Mouse (Mus musculus) A20 (cell line): ENCODE results near the gene Tubb2b.

ENCODE experiments used
- DNase-seq: peaks from one replicate; pipeline ENCODE4 v3.0.0-alpha.2; 2011; ENCODE audit warnings: low read depth, low spot score

Gene Tubb2b

DNA sequence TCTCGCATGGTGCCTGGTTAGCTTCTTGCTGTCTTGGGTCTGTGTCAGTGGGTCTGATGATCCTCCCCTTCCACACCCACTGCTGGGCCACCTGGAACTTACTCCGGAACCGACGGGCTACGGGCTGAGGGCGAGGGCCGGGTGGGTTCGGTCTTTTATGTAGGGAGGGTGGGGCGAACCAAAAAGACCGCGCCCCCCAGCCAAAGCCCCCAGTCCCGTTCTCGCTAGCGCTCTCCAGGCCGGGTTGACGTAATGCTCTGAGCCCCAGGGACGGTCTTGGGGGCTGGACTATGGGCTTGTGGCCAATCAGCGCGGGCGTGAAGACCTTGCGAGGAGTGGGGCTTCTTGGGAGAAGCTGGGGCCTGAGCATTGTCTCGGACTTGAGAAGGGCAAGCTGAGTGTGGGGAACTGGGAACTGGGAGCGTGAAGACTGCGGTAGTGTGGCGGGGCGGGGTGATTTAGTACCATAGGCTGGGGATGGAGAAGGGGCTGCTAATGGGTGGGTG, at the start of gene Tubb2b:
Gene Tubb2b (minus strand): TSS at position 241 of the 506 bp plus-strand sequence.
- peak; percentile 94 for DNase-seq

DNA sequence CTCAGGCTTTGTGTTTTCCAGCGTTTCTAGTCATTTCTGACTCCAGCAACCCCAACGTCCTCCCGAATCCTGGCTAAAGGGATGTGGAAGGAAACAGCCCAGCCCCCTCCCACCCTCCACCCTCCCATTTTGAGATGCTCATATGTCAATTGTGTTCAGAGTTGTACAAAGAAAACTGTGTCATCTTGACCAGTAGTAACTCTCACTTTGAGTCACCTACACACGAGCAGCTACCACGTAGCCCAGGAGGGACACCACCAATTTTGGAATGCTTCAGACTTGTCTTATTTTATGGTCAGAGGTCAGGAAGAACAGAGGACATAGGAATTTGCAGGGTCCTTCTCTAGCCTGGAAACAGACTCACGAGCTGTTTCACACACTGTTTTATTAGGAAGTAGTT, 43.8 kb upstream of the Tubb2b start:
- no peak for DNase-seq

DNA sequence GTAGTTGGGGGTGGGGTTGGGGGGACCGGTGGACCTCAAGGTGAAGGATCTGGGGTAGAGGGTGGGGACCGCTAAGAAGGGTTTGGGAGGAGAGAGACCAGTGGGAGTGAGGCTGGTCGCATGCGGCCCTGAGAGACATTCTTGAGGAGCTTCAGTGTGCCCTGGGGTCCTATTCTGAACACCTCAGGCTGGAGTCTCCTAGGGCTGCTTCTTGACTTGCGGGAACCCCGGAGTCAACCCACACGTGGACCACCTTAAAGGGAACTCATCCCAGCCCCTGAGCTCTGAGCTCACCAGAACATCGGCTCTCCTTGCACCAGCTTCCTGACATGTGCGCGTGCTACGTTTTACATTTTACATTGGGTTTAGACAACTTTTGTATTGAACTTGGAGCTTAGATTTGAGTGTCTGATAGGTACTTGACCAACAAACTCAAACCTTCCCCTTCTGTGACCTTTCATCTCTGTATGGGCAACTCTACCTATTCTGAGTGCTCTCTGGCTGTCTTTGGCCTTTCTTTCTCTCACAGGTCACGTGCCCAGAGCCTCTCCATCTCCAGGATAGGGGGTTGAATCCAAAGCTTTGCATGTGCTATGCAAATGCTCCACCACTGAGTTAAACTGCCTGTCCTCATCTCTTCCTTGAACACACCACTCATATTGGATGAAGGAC, 33.2 kb upstream of the Tubb2b start:
- DNase-seq, result peak; percentile 72

DNA sequence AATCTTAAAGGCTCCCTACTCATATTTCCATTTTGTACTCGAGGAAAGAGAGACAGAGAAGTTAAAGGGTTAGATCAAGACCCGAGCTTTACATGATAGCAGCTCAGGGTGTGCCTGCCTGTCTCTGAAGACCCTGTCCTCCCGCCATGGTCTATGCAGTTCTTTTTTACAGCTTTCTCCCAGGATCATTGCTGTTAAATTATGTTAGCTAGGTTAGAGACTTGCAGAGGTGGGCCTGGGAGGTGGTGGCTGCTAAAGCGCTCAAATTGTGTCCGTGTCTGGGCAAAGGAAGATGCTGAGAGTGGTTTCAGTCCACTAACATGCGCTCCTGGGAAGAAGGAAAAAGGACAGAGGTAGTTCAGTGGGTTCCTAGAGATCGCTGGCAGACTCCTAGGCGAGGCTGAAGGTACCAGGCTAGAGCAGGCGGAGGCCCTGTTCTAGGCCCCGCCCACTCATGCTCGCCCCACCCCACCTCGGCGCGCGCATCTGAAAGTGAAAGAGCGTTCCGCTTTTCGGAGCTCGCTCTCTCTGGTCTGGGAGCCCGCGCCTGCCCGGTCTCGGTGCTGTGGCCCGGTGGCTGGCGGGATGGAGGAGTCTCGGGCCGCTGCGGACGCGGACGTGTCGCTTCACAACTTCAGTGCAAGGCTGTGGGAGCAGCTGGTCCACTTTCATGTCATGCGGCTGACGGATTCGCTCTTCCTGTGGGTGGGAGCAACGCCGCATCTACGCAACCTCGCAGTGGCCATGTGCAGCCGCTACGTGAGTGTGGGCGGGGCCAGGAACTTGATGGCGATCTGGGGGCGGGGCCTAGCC, 32.4 kb upstream of the Tubb2b start, which contains the start of gene Psmg4:
Gene Psmg4 (plus strand): TSS at position 474 of the 813 bp plus-strand sequence.
- DNase-seq, result peak; percentile 97

DNA sequence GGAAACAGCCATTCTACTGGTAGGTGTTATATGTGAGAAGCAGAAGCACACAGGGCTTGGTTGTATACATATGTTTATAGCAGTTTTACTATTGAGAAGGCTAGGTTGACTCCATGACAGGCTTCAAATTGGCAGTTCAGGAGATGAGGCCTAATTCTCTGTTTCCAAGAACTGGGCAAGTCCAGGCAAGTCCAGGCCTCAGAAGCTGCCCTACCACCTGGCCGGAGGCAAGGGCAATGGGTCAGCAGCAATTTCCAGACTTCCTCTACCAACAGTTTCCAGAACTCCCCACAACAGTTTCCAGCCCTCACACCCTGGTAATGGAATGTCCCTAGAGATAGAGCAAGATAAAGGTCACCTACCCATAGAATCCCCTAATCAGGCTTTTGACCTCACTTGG, 29.7 kb upstream of the Tubb2b start:
- DNase-seq, result no peak

DNA sequence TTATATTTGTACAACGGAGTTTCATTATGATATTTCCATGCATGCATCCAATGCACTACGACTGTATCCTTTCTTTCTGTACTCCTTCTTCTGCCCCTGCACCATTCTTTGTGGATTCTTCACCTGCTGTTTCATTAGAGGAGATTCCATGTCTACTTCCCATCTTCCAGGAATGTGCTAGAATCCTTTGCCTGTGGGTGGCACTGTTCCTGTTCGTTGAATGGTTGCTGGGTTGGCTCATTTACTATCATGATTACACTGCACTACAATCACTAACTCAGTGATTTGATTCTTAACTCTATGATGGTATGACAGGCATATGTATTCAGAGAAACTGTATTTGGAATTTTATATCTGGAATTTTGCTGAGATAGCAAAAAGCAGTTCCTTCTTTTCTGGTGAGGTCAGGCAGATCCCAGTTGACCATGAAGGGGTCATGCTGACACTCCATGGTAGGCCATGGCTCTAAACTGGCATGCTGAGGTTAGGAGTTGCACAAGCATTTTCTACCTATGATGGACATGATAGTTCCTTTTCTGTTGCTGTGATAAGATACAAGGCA, 27.4 kb upstream of the Tubb2b start:
- no peak for DNase-seq

DNA sequence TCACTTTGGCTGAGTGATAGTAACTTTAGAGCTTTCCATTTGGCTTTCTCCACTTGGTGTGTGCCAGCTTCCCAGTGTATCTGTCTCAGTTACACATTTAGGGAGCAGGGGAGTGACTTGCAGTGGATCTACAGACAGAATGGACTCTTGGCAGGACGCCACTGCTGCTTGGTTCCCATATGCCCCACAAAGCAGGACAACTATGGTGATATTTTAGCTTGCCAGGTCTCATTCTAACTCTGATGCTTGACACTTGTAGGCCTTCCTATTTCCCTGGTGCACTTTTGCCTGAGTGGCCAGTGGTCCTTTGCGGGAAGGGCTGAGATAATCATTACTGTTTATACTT, 26.5 kb upstream of the Tubb2b start:
- no peak for DNase-seq

DNA sequence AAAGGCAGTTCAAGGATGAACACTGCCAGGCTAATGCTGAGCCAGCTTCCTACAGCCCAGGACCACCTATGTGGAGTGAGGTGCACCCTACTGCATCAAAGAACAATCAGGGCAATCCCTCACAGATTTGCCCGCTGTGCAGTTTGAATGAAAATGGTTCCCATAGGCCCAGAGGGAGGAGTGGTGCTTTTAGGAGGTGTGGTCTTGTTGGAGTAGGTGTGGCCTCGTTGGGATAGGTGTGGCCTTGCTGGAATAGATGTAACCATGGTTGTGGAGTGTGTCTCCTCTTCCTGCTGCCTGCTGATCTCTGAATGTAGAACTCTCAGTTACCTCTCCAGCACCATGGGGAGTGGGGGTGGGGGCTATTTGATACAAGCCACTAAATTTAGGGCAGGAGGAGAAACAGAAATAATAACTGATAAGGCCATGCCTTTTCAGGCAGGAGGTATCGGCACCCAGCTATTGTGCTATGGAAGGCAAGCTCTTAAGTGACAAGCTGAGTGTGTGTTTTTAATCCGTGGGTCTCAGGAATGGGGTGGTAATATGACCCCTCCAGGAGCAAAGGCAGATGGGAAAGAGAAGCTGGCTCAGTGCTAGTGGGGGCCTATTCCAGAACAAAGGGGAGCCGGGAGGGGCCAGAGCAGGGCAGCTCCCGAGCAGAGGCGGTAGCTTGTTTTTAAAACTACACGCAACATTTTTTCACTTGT, 26.0 kb upstream of the Tubb2b start:
- peak; percentile 44 for DNase-seq

DNA sequence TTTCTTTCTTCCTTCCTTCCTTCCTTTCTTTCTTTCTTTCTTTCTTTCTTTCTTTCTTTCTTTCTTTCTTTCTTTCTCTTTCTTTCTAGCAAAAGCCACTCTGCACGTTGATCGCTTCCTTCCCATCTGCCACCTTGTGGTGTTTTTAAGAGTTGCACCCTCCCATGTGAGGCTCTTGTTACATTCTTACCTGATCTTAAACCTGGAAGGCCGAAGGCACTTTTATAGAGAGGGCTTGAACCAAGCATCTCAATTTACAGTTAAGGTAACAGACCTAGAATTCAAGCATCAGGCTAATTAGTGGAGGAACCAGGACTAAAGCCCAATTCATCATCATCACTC, 24.6 kb upstream of the Tubb2b start:
- peak; percentile 81 for DNase-seq

DNA sequence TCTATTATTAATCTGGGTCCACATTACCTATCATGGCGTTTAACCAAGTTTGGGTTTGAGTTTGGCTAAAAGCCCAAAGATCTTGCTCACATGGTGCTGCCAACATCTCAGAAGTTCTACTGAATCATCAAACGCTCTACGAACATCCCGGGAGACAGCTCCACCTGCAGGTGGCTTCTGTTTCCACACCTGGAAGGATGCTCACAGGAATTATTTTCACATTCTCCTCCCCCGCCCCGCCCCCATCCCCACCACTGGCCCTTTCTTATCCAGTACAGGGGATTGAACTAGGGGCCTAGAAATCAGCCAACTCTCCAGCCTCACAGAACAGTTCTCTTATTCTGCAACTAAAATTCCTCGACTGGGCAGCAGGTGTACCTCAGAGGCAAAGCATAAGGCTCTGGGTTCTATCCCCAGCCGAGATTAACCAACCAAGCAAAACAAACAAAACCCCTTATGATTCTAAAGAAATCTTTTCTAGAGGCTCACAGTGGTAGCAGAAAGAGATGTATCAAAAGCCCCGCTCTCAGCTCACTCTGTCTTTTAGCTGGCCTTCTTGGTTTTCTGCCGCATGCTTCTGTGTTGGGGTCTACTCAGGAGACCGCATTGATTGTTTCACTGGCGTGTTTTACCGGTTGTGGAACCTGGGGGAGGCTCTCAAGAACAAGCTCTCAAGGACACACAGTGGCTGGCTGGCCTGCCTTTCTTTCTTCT, 24.1 kb upstream of the Tubb2b start:
- peak; percentile 86 for DNase-seq

DNA sequence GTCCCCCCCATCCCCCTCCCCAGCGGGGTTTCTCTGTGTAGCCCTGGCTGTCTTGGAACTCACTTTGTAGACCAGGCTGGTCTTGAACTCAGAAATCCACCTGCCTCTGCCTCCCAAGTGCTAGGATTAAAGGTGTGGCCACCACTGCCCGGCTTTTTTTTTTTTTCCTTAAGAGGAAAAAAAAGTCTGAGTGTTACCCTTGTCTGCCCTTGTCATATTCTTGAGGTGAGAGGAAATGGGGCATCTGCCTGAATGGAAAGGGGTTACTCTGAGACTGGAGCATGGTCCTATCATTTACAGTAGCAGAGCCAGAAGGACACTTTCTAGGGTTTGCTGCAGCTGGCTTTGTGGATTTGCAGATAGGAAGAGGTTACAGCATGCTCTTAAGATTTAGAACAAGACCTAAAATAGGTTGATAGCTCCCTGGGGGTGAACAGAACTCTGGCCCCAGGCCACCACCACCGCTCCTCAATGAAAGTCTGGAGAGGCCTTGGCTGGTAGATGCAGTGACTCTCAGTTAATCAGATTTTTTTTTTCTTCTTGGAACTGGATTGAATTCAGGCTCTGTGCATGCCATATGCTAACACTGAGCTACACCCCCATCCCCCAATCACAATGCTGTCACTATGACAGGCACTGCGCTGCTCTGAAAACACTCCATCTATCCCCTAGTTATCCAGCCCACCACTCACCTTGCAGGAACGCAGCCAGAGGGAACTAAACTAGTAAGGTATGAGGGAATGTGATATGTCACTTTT, 23.2 kb upstream of the Tubb2b start:
- no peak for DNase-seq

DNA sequence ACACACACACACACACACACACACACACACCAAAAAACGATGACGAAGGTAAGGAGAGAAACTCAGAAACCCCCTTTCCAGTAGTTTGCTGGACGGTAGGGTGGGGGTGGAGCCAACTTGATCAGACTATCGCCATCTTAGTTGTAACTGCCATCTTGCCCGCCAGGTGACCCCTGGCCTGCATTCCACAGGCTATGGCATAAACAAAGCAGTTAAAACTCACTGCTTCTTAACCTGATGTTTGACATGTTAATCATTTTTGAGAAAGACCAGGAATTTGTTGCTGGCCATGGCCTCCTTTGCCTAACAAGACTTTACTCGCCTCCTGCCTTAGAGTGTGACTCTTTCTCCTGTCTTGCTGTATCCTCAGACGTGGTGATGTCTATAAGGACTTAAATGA, 22.4 kb upstream of the Tubb2b start:
- no peak for DNase-seq

DNA sequence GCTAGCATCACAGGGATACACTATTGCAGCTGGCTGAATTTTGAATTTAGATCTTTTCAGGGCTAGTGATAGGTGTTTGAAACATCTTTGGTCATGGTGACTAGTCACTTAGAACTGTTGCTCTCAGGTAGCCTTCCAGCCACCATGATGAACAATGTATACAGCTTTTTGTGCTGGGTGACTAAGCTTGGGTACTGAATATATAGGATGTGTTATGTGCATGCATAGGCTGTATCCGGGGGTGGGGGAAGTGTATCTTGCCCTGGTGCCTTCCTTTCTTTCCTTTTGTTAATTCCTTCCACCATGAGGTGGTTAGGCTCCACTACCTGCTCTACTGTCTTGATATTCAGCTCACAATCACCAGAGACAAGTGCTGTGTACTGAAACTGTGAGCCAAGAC, 21.2 kb upstream of the Tubb2b start:
- DNase-seq, result no peak

DNA sequence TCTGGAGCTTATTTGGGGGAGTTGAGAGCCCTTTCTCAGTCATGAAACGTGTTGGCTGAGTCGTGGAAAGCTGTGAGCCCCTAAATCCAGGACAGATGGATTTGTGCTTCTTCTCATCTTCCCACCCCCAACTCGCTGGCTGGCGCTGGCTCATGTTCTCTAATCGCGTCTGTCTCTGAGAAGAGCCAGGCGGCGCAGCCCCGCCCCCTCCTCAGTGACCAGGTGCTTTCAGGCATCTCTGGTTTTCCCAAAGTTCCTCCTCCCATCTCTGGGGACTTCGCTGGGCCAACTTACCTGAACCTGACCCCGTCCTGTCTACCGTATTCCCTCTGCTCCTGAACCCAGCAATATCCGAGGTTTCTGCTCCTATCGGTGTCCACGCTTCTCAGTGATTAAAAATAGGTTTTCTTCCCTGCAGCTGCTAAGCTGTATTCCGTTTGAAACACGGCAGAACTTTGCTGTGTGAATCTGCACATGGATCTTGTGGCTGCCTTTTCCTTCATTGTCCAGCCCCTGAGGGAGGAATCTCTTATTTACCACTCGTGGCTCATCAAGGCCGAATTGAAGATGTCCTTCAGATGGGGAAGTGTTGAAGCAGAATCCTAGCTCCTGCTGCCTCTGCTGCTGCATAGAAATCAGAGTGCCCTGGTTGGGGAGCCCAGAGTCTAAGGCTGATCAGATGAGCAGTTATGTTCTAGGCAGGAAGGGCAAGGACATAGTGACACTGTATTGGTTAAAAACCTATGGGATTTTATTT, 20.2 kb upstream of the Tubb2b start:
- DNase-seq, result no peak

DNA sequence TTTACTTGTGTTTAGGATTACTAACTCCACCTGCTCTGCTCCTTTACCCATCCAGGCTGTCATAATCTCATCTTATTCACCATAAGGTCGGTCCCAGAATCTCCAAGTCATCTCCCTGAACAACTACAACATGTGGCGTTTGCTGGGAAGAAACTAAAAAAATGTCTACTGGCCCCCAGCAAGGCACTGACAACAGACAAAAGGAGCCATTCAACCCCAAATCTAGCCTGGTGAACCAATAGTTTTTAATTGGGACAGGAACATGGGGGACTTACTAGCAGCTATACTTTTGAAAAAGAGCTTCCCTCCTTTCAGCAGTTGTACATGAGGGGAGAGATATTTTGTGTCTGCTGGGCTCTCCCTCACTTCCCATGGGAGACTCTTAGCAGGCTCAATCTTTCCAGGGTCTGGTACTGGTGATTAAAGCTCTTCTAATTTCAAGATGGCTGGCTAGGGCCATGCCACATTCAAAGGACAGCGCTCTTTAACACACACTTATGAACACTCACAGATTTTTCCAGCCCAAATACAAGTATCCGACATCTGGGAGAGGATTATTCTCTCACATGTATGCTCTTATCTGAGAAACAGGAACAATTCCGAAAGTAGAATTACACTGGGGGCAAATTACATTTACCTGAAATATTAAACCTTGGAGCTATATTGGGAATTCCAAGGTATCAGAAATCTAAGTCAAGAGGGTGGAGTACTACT, 19.4 kb upstream of the Tubb2b start:
- no peak for DNase-seq

DNA sequence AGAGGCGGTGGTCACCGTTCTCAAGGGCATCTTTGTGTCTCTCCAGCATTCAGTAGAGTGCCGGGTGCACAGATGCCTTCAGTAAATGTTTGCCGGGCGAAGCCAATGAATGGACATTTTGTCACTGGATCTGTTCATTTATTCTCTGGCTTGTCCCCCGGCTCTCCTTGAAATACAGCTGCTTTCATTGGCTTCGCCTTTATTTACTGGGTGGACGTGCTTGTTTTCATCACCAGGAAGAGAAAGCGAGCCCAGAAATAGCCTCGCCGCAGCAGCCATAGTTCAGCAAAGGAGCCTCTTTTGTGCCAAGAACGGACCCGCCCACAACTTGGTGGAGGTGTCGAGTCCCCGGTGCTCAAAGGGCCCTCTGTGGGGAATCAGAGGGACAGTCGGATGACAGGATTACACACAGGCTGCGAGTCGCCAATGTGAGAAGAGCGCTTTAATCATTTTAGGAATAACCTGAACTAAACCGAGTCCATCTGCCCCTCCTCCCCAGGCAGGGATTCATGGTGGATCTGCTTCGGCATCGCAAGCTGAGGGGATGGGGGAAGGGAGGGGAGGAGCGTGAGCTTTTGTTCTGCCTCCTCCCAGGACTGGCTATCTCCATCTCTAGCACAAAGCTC, 18.6 kb upstream of the Tubb2b start:
- DNase-seq, result peak; percentile 61

DNA sequence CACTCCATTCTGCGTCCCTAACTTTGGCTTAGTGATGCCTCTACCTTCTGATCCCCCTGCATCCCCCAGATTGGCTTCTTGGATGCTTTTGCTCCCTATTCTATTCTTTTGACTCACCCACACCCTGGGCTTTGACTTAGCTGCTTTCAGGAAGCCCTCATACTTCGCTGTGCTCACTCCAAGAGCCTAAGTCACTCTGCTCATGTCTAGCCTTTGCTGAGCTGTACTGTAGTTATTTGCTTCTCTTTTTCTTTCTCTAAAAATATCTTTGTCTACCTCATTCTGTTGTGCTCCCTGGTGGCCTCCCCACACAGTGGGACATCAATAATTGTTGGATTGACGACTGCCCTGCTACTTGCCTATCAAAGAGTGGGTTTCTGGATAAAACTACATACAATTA, 17.9 kb upstream of the Tubb2b start:
- peak; percentile 17 for DNase-seq

DNA sequence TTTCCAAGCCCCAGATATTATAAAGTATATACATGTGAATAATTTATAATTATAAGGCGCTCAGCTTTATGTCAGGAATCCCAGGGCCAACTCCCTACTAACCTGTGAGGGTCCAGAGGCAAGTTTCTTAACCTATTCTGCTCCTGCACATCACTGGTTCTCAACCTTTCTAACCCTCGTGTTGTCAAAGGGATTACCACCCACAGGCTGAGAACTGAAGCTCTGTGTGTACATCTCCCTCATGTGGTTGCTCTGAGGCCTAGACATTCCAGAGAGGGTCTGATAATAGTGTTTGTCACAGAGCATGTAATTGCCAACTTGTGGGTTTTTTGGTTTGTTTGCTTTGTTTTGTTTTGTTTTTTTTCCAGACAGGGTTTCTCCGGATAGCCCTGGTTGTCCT, 16.6 kb upstream of the Tubb2b start:
- DNase-seq, result no peak

DNA sequence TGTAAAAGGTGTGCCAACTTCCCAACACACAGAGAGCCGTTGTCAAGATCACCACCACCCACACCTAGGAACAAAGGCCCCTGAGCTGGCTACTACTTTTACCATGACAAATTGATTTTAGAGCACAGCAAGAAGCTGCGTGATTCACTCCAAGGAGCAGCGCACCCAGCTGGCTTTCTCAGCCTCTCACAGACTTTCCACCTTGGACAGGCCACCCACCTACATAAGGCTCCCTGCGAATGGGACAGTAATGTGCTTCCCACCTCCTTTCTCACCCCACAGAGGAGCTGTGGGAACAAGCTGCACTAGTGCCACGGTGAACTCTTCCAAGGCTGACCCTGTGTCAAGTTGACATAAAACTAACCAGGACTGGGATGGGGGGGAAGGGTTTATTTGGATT, 13.1 kb upstream of the Tubb2b start:
- DNase-seq, result no peak
